18 mouse cellular contexts compared by ENCODE assay signal in genomic region chr13:64257814-64258515, GRCm38 (mm10). TPM values are rescaled to one million over a fixed set of nuclear protein-coding genes. Genes with fewer than 3 reads are reported as not detected.
DNase-seq lines count a peak whose midpoint lies in the region; ATAC-seq and TF ChIP-seq lines count a peak whose summit lies in the region.
"Had no signal": no experiment of that assay in that cellular context is flagged by ENCODE, and none has a peak within 500 bp of the region (broad histone marks: within the 10 kb centered on the region; RNA-seq: fewer than 3 reads in every experiment).

No protein-coding gene starts in this region.

- no peak overlapping the region for H3K9ac ChIP-seq in forebrain, embryonic 11.5 days (ENCODE audit: low read length)
- H3K9ac ChIP-seq in forebrain, embryonic 13.5 days: no peak overlapping the region
- H3K9ac ChIP-seq: forebrain, embryonic 15.5 days; intestine, embryonic 15.5 days; lung, embryonic 15.5 days; midbrain, embryonic 13.5 days; neural tube, embryonic 12.5 days had no signal

- H3K4me3 ChIP-seq in forebrain, embryonic 11.5 days (ENCODE audit: low read depth, low read length): no peak overlapping the region
- no peak overlapping the region for H3K4me3 ChIP-seq in forebrain, embryonic 13.5 days
- H3K4me3 ChIP-seq: forebrain, embryonic 15.5 days; intestine, embryonic 15.5 days; left cerebral cortex, adult 2 months; lung, embryonic 15.5 days; midbrain, embryonic 13.5 days; neural tube, embryonic 12.5 days had no signal

- 5% methylated on average over 5 of the region's 5 CpGs for WGBS in forebrain, embryonic 11.5 days
- WGBS in forebrain, embryonic 13.5 days: 2% methylated on average over 5 of the region's 5 CpGs

- no peak overlapping the region for H3K27ac ChIP-seq in forebrain, embryonic 11.5 days (ENCODE audit: low read depth, low read length)
- H3K27ac ChIP-seq in forebrain, embryonic 13.5 days: no peak overlapping the region
- H3K27ac ChIP-seq: forebrain, embryonic 15.5 days; intestine, embryonic 15.5 days; left cerebral cortex, adult 2 months; lung, embryonic 15.5 days; midbrain, embryonic 13.5 days; neural tube, embryonic 12.5 days had no signal

- no peak for DNase-seq in forebrain, embryonic 11.5 days (ENCODE audit: low spot score)
- peak; percentile 38 for DNase-seq in brain, embryonic 14.5 days (ENCODE audit: low read depth)
- peak; percentile 35 to 65 for DNase-seq in cerebellum, postnatal 36 days
- peak; percentile 20 for DNase-seq in mesoderm, embryonic 11.5 days (ENCODE audit: low read depth, low spot score)
- no peak for DNase-seq in right cerebral cortex, postnatal 36 days (ENCODE audit: low spot score in 2 of 2)
- no peak for DNase-seq in kidney, postnatal 4 days
- no peak for DNase-seq in kidney, postnatal 25 days
- DNase-seq: B cell, adult 2 months; kidney, postnatal 36 days; liver; thymus, postnatal 36 days had no signal

- no peaks in the 10 kb centered on the region for H3K9me3 ChIP-seq in forebrain, embryonic 11.5 days (ENCODE audit: control insufficient read depth, low read length)
- H3K9me3 ChIP-seq in forebrain, embryonic 13.5 days (replicated peaks): no peaks in the 10 kb centered on the region
- H3K9me3 ChIP-seq: forebrain, embryonic 15.5 days; intestine, embryonic 15.5 days; lung, embryonic 15.5 days; midbrain, embryonic 13.5 days; neural tube, embryonic 12.5 days had no signal

- H3K4me2 ChIP-seq in forebrain, embryonic 11.5 days (ENCODE audit: low read depth, low read length, severe bottlenecking): no peak overlapping the region
- H3K4me2 ChIP-seq in forebrain, embryonic 13.5 days: no peak overlapping the region
- H3K4me2 ChIP-seq: forebrain, embryonic 15.5 days; intestine, embryonic 15.5 days; lung, embryonic 15.5 days; midbrain, embryonic 13.5 days; neural tube, embryonic 12.5 days had no signal

- H3K4me1 ChIP-seq in forebrain, embryonic 11.5 days (replicated peaks; ENCODE audit: control insufficient read depth, insufficient read depth, low read length): peaks cover 2% of the 10 kb centered on the region; the same call in 1 of the 2 replicates
- H3K4me1 ChIP-seq in forebrain, embryonic 13.5 days: peaks cover 8% of the 10 kb centered on the region
- H3K4me1 ChIP-seq: forebrain, embryonic 15.5 days; intestine, embryonic 15.5 days; lung, embryonic 15.5 days had no signal

- H3K36me3 ChIP-seq in forebrain, embryonic 11.5 days (ENCODE audit: control insufficient read depth, insufficient read depth, low read length): no peaks in the 10 kb centered on the region
- no peaks in the 10 kb centered on the region for H3K36me3 ChIP-seq in forebrain, embryonic 13.5 days (ENCODE audit: poor library complexity, severe bottlenecking)
- H3K36me3 ChIP-seq: forebrain, embryonic 15.5 days; intestine, embryonic 15.5 days; lung, embryonic 15.5 days; midbrain, embryonic 13.5 days; neural tube, embryonic 12.5 days had no signal

- no peak for TF ChIP-seq POLR2A in brain, embryonic 14.5 days (IDR thresholded peaks at IDR 0.05; ENCODE audit: borderline replicate concordance, extremely low read depth, insufficient read depth, insufficient read length, poor library complexity, severe bottlenecking)

- H3K27me3 ChIP-seq in forebrain, embryonic 11.5 days (ENCODE audit: control insufficient read depth, insufficient read depth, low read length): no peaks in the 10 kb centered on the region
- no peaks in the 10 kb centered on the region for H3K27me3 ChIP-seq in forebrain, embryonic 13.5 days
- H3K27me3 ChIP-seq: forebrain, embryonic 15.5 days; intestine, embryonic 15.5 days; lung, embryonic 15.5 days; midbrain, embryonic 13.5 days; neural tube, embryonic 12.5 days had no signal

- TF ChIP-seq CTCF in brain, embryonic 14.5 days (IDR thresholded peaks at IDR 0.05; ENCODE audit: borderline replicate concordance, extremely low read depth, insufficient read depth, insufficient read length): no peak

- ATAC-seq in forebrain, embryonic 11.5 days (replicated peaks; ENCODE audit: low FRiP score): 0 out of 2 replicates have a peak, but pooled peaks have one; percentile 42
- no peak for ATAC-seq in forebrain, embryonic 13.5 days
- ATAC-seq: forebrain, embryonic 15.5 days; intestine, embryonic 15.5 days; midbrain, embryonic 13.5 days had no signal

RNA-seq across cellular contexts. Expression of gene Cdc14b, which starts 17.1 kb away (rescaled TPM):
- 12.7 and 13.7 TPM in 2 replicates for polyA plus RNA-seq in forebrain, embryonic 11.5 days (2014; fragmentation: Nextera tagmentation; extraction: Ambion mirVana)
- polyA plus RNA-seq in forebrain, embryonic 13.5 days (2015; fragmentation: Nextera tagmentation; extraction: Ambion mirVana): 3.8 and 5.5 TPM in 2 replicates
- polyA plus RNA-seq in brain, embryonic 14.5 days (2012; rRNA removed): 6.1 and 6.7 TPM in 2 replicates

RNA-seq across cellular contexts. Expression of gene Aaed1, which starts 54.5 kb away (rescaled TPM):
- polyA plus RNA-seq in forebrain, embryonic 11.5 days (2014; fragmentation: Nextera tagmentation; extraction: Ambion mirVana): 20.1 and 20.2 TPM in 2 replicates
- 10.1 and 12.3 TPM in 2 replicates for polyA plus RNA-seq in forebrain, embryonic 13.5 days (2015; fragmentation: Nextera tagmentation; extraction: Ambion mirVana)
- polyA plus RNA-seq in brain, embryonic 14.5 days (2012; rRNA removed): 4.7 and 5.8 TPM in 2 replicates

Comparison
In these comparisons a context has a peak if more than half of its experiments do, and no peak if none do; other contexts are left out.
1. DNase-seq: peak in brain, embryonic 14.5 days (single experiment), cerebellum, postnatal 36 days (2 of 2) and mesoderm, embryonic 11.5 days (single experiment); none in forebrain, embryonic 11.5 days (single experiment), right cerebral cortex, postnatal 36 days (0 of 2), kidney, postnatal 4 days (0 of 2) and kidney, postnatal 25 days (0 of 2).